Mouse (Mus musculus): ENCODE measurements around the gene St3gal3. TPM values are rescaled to one million over a fixed set of nuclear protein-coding genes. Genes with fewer than 3 reads are reported as not detected.

St3gal3 gene
- total RNA-seq, 2 experiments from 2014 or later, result 37.6 to 38.3 TPM

GRCm38 (mm10) chr4:118089939-118090338 is 44.8 kb downstream of the St3gal3 start:
- peak; percentile 33 to 49 for DNase-seq (ENCODE audit: low spot score in 2 of 2)

- DNase-seq (ENCODE audit: low spot score in 2 of 2), result no peak
These were observed 45.9 kb downstream of the St3gal3 start for GRCm38 (mm10) chr4:118088771-118089170.

GRCm38 (mm10) chr4:118085025-118085424 is 49.7 kb downstream of the St3gal3 start:
- no peak for DNase-seq (ENCODE audit: low spot score in 2 of 2)

DNA sequence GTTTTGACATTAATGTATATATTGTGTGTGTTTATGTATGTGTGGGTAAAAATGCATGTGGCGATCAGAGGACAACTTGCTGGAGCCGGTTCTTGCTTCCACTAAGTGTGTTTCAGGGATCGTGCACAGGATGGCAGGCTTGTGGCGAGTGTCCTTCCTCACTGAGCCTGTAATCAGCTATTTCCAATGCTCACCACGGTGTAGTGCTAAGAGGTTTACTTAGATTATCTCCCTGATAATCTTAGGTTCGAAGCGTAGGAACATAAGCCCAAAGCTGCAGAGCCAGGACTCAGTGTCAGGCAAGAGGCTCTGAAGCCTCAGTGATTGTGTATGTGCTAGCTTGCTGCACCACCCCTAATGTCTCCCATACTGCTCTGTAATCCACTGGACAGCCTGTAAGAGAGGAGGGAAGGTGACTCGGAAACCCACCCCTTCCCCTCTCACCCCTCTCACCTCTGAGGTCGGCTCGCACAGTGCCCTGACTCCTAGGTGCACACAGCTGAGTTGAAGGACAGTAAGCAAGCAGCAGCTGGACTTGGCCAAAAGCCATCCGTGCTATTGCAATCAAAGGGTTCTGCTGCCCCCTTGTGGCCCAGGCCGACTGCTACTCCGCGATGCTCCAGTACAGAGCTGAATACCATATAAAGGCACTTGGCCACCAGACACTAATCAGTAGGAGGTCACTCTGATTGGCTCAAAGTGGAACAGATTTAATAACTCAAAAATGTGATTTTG is 51.3 kb downstream of the St3gal3 start:
- DNase-seq (ENCODE audit: low spot score in 2 of 2), result peak; percentile 98

DNA sequence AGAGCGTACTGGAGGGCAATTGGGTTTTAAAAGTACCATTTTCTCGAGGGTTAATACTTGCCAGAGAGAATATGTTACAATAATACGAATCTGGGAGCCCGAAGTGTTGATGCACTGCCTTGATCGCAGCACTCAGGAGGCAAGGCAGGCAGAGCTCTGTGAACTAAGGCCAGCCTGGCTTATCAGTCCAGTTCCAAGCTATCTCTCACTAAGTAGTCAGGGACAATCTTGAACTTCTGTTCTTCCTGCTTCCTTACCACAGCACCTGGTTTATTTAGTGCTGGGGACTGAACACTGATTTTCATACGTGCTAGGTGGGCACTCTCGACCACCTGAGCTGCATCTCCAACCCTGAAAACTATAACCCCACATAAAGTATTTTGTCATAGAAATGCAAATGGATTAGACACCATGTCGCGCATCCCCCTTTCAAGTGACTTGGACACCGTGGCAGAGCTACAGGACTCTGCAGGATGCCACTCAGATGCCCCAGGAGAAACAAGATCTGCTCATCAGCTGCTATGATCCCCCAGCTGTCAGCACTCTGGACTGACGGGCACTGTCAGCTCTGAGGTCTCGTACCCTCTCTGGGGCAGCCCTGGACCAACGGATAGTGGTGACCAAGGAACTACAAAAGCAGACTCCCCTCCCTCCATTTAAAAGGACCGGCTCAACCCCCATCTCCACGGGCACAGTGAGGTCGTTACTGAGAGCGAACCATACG is 52.9 kb downstream of the St3gal3 start:
- DNase-seq (ENCODE audit: low spot score in 2 of 2), result no peak

- DNase-seq (ENCODE audit: low spot score in 2 of 2), result no peak
These were observed 54.2 kb downstream of the St3gal3 start for GRCm38 (mm10) chr4:118080481-118080880.

DNA sequence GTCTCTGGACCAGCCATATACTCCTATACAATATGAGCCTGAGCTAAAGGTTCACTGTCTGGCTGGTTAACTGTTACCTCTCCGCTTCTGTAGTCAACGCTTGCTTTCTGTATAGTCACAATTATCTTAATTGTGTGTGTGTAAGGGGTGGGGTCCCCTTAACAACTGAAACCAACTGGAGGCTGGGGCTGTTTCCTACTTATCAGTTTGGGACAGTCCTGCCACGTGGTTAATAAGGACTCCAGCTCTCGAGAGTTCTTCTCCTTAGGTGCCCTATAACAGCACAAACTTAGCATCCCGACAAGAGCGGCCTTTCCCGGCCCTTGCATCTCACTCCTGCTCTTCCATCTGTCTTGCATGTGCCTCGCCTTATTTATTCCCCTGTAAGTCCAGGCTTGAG is 55.5 kb downstream of the St3gal3 start:
- no peak for DNase-seq (ENCODE audit: low spot score in 2 of 2)

DNA sequence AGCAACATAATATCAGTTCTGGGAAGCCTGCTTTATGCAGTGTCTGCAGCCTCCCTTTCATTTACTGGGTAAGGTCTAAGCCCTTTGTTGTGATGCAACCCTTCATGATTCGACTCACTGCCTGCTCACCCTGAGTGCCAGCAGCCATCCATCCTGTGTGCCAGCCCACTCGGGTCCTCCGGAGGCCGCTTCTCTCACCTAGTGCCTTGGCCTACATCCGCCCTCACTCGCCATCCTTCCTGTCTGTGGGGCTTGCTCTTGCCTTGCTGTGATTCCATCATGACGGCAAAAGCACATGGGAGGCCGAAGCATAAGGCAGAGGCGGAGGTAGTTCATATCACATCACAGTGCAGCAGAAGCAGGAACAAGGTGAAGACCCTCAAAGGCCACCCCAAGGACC is 56.1 kb downstream of the St3gal3 start:
- DNase-seq (ENCODE audit: low spot score in 2 of 2), result no peak

DNA sequence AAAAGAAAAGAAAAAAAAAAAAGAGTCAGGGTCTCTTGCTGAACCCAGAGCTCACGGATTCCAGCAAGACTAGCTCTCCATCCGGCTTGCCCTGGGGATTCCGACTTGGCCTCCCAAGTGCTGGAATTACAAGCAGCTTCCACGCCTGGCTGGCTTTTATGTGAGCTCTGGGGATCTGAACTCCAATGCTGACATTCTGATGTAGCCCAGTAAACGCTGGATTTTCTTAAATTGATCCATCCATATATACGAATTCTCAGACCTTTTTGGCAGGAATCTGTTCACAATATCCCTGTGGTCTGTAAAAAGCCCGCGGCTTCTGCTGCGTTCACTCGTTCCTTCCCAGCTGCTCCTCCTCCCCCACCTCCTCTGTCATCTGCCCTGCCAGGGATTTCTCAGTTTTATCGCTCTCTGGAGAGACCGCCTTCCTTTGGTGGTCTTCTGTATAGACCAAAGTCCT is 57.4 kb downstream of the St3gal3 start:
- DNase-seq (ENCODE audit: low spot score in 2 of 2), result no peak

DNA sequence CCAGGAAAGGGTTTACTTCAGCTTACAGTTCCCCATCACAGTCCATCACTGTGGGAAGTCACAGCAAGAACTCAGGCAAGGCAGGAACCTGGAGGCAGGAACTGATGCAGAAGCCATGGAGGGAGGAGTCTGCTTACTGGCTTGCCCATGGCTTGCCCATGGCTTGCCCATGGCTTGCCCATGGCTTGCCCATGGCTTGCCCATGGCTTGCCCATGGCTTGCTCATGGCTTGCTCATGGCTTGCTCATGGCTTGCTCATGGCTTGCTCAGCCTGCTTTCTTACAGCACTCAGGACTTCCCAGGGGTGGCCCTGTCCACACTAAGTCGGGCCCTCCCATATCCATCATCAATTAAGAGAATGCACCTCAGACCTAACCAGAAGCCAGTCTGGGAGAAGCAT is 58.1 kb downstream of the St3gal3 start:
- DNase-seq (ENCODE audit: low spot score in 2 of 2), result no peak

DNA sequence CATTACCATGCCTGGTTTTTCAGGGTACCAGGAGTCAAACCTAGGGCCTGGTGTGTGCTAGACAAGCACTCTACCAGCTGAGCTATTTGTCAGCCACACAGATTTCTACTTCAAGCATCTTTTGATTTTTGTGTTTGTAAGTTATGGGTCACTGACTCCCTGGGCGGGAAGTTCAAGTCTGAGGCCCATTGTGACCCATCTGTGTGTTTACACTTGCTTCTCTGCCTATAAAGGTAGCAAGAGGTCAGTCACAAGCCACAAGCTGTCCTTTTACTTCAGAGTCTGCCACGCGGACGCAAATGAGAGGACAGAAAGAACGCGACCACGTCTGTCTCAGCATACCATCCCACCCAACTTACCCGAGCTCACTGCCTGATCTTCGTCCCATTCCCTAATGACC is 59.4 kb downstream of the St3gal3 start:
- DNase-seq (ENCODE audit: low spot score in 2 of 2), result no peak

DNA sequence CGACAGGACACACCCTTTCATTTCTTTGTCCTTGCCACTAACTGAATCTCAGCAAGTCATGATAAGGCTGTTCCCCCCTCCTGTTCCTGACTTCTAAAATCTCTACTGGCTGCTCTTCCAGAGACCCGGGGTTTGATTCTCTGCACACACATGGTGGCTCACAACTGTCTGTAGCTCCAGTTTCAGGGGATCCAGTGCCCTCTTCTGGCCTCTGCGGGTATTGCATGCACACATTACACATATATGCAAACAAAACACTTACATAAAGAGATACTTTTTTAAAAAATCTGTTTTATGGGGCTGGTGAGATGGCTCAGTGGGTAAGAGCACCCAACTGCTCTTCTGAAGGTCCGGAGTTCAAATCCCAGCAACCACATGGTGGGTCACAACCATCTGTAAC is 60.5 kb downstream of the St3gal3 start:
- no peak for DNase-seq (ENCODE audit: low spot score in 2 of 2)

DNA sequence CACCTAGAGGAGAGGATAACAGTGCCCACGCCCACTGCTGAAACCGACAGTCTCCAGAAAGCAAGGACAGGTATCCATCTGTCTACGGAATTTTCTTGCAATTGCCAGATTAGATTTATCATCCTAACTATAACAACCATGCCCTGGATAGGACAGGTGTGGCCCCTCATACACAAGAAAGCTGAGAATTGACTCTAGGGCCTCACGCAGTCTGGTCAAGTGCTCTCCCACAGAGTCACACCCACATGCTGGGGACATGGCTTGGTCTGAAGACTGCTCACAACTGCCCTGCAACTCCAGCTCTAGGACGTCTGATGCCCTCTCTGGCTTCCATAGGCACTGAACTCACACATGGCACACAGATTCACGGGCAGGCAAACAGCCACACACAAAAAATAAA is 61.6 kb downstream of the St3gal3 start:
- no peak for DNase-seq (ENCODE audit: low spot score in 2 of 2)

DNA sequence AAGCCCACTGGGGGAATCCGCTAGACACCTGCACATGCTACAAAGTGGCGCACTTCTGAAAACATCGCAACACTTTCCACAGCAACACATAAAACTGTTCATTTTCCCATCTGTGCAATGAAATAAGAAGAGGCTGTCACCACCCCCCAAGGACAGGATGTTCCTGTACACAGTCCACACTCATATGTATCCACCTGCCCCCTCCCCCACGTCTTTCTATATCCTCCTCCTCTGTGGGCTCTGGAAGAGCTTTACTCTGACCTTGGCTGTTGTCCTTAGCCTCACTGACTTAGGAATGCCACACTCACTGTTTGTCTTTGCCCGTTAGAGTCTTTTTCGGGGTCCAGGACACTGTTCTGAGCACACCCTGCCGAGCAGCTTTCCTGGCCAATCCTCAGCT is 62.8 kb downstream of the St3gal3 start:
- no peak for DNase-seq (ENCODE audit: low spot score in 2 of 2)

DNA sequence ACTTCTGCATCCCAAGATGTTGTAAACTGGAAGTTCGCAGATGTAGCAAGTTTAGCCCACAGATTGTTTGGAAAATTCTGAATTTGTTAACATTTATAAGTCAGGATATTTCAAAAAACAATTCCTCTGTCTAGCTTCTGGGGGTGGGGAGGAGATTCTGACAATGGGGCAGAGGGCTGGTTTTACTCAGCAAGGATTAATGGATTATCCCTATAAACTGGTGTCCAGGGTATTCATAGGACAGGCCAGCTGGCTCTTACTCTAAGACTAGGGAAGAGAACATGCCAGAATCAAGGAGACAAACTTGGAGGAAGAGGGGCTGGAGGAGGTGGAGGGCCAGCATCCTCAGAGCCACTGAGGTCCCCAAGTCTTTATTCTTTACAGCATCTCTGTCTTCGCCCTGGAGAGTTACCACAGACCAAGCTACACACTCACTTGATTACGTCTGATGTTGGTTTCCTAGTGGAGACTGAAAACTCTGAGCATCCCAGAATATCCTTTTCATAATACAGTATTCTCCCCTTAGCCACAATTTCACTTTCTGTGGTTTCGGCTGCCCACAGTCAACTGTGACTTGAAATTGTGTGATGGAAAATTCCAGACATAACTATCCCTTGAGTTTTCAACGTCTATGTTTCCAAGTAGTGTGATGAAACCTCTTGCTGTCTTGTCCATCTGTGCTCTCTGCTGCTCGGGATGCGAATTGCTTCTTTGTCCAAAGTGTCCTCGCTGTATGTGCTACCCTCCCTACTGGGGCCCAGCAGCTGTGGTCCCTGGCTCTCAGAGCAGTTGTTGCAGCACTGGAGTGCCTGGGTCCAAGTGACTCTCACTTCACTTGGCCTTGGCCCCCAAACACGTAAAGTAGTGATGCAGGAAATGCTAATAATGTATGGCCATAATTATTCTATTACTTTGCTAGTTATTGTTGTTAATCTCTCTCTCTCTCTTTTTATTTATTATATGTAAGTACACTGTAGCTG is 64.2 kb downstream of the St3gal3 start:
- DNase-seq (ENCODE audit: low spot score in 2 of 2), result no peak

DNA sequence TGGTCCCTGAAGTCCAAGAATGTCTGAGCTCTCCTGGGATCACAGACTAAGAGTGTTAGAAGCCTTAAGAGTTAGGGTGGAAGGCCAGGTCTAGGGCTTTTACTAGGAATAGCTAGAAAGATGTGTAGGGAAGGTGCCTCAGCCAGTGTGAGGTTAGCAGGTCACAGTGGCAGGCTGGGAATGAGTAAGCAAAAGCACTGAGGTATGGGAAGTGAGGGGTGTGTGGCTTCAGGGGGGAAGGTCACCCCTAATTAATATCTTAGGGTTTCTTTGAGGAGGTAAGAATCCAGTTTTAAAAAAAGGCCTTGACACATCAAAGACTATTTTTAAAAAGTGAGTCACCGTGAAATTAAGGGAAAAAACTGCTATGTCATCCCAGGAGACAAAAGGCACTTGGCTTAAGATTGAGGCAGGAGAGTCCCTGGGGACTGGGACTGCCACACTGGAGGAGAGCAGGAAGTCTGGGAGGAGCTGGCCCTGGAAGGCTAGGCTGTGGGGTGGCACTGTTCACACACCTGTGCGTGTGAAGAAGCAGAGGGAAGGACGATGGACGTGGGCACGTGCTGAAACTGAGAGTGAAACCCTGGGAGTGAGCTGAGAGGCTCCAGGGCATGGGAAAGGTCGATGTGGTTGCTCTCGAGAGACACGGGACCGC is 72.8 kb downstream of the St3gal3 start:
- no peak for DNase-seq (ENCODE audit: low spot score in 2 of 2)

- no peak for DNase-seq (ENCODE audit: low spot score in 2 of 2)
These were observed 73.7 kb downstream of the St3gal3 start for GRCm38 (mm10) chr4:118060915-118061530.

GRCm38 (mm10) chr4:118059816-118060475 is 74.8 kb downstream of the St3gal3 start:
- DNase-seq (ENCODE audit: low spot score in 2 of 2), result no peak

- DNase-seq (ENCODE audit: low spot score in 2 of 2), result no peak
These were observed 76.5 kb downstream of the St3gal3 start for GRCm38 (mm10) chr4:118058116-118058677.

GRCm38 (mm10) chr4:118057076-118057475 is 77.6 kb downstream of the St3gal3 start:
- no peak for DNase-seq (ENCODE audit: low spot score in 2 of 2)

Measured in layer of hippocampus, postnatal 10 days (tissue).